Mouse (Mus musculus): ENCODE data around the gene Ddx39b.

The Ddx39b gene

DNA sequence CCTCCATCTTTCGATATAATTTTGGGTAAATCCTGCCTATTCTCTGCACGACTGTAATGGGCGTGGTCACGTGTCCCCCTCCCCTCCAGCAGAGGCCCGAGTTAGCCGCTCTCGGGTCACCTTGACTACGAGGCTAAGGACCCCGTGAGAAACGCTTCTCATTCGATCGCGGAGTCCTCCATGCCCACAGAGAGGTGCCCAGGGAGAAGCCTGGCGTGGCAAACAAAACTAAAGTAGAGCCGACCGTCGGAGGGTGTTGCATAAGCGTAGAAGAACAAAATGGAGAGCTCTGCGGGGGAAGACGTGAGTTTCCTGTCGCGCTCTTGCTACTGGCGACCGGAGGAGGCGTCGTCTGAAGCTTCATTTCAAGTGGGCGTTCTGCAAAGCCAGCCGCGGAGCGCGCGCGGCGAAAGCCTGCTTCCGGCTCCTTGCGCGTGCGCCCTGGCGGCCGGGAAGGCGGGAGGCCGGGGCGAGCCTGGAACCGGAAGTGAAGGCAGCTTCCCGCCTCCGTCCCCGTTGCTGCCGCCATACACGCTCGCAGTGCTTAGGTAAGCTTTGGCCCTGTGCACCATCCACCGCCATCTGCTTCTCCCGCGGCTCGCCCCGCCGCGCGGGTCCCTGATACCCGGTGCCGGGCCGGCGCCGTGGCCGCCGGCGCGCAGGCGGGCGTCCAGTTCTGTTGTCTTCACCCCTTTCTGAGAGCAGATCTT is at the start of gene Ddx39b:
Ddx39b (plus strand) TSS at position 442 of the 710 bp plus-strand sequence.
- peak; percentile 96 for DNase-seq (ENCODE audit: extremely low spot score, low spot score)

GRCm38 (mm10) chr17:35192924-35193323 is 48.6 kb upstream of the Ddx39b start:
- no peak for DNase-seq (ENCODE audit: extremely low spot score, low spot score)

DNA sequence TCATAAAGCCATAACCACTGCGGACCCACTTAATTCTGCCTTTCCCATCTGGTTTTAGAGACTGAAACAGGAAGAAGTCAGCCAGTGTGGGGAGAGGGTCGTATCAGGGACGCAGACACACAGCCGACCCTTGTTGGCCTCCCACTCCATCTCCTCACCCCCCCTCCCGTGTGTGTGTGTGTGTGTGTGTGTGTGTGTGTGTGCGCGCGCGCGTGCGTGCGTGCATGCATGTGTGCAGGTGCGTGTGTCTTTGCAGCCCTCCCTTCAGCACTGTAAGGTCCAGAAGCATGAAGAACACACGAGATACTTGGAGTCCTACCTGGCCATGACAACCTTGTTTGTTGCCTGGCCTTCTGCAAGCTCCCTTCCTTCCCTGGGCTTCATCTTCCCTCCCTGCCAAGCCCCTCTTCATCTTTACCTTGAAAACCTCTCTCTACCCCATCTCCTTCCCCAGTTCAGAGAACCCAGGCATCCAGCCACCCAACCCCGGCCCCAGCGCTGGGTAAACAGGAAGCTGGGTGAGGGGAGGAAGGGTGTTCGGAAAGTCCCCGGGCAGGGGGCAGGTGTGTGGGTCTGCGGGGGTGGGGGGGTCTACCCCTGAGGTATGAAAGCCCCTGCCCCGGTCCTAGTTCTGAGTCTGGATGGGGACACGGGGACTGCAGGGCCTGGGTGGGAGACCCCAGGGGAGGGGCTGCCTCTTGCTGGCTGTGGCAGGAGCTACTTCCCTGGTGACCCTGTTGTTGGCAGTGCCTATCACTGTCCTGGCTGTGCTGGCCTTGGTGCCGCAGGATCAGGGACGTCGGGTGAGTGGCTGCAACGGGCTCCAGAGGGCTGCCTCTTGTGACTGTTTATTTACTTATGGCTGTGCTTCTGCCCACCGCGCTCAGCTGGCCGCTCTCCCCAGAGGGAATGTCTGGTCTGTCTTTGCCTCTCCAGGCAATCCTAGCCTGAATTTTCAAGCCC is 47.4 kb upstream of the Ddx39b start, which contains the start of gene Ltb:
Ltb (plus strand) TSS at position 559 of the 963 bp plus-strand sequence.
- DNase-seq (ENCODE audit: extremely low spot score, low spot score) = no peak

DNA sequence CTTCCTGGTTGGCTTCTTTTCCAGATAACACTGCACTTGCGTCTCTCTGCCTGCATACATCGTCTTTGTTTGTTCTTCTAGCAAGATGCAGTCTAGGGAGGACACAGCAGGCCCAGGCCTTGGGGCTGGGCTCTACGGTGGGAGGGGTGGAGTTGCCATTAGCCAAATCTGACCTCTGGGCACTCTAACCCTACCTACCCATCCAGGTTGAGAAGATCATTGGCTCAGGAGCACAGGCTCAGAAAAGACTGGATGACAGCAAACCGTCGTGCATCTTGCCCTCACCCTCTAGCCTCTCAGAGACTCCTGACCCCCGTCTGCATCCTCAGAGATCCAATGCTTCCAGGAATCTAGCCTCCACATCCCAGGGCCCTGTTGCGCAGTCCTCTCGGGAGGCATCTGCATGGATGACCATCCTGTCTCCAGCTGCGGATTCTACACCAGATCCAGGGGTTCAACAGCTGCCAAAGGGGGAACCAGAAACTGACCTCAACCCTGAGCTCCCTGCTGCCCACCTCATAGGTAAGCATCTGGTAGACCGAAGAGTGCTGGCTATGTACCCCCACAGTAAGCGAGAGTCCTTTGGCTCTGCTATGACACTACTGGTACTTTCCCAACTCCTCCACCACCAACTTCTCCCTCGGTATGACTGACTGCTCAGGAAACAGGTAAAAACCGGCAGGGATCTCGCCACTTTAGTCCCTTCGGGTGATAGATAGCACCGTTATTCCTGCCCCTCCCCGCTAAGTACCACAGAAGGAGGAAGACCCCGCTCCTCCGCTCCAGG is 46.5 kb upstream of the Ddx39b start:
- DNase-seq (ENCODE audit: extremely low spot score, low spot score) = no peak

GRCm38 (mm10) chr17:35195631-35196320 is 45.8 kb upstream of the Ddx39b start:
- peak; percentile 83 for DNase-seq (ENCODE audit: extremely low spot score, low spot score)

DNA sequence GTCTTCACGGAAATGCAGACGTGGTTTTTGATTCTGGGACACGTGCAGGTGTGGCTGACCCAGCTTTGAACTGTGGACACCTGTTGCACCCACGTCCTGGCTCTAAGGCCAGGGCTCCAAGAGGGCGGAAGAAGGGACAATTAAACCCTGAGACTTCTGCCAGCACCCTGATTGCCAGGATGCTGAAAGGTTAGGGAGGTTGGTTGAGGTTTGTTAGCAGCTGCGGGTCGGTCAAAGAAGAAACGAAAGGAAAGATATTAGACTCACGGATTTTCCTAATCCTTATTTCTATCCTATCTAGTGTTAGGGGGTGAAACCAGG is 45.3 kb upstream of the Ddx39b start:
- DNase-seq (ENCODE audit: extremely low spot score, low spot score) = no peak

DNA sequence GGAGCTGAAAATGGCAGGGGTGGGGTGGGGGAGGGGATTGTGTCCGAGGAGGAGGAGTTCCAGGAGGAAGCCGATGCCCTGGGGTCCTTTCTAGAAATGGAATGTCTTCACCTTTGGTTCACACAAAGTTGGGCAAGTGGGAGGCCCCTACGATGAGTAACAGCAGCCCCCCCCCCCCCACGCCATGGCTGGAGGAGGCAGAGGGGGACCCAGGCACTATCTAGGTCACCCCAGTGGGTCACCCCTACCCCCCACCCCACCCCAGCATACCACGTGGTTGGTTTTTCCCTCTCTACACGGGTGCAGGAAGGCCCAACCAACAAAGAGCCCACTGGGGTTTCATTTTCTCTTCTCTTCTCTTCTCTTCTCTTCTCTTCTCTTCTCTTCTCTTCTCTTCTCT is 44.4 kb upstream of the Ddx39b start:
- DNase-seq (ENCODE audit: extremely low spot score, low spot score) = no peak

DNA sequence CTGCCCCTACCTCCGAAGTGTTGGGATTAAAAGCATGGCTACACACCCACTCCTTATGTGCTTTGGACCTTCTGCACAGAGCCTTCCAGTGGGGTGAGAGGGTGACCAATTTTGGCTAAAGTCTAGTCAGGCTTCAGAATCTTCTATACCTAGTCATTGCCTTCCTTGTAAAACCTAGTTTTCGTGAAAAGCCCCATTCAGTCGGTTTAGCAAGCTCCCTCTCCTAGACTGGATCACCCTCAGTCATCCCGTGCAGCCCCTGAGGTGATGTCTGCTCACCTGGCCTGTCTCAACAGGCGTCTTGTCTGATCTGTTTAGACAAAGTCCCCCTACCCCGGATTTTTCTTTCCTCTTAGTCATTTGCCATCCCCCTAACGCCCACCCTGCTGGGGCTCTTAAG is 43.5 kb upstream of the Ddx39b start:
- DNase-seq (ENCODE audit: extremely low spot score, low spot score) = no peak

DNA sequence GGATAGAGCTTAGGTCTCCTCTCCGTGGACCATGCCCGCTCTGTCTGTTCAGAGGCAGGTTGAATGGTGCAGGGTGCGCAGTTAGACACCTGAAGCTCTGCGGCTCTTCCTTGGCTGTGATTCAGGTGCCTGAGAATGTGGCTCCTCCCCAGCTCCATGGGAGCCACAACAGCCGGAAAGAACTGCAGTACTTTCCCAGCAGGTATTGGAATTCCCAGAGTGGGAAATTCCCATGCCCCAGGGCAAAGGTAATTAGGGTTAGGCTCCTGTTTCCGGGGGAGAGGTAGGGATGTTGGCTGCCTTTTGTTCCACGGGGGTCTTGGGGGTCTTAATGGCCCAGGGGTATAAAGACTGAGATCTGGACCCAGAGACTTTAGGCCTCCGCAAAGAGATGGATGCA is 42.6 kb upstream of the Ddx39b start:
- DNase-seq (ENCODE audit: extremely low spot score, low spot score) = no peak

DNA sequence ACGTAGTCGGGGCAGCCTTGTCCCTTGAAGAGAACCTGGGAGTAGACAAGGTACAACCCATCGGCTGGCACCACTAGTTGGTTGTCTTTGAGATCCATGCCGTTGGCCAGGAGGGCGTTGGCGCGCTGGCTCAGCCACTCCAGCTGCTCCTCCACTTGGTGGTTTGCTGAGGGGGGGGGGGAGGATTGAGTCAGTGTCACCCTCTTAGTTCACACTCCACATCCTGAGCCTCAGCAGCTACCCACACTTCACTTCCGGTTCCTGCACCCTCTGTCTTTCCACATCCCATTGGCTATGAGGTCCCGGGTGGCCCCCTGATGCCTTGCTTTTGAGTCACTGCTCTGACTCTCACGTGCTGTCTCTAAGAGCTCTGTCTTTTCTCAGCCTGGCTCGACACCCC is 41.1 kb upstream of the Ddx39b start:
- DNase-seq (ENCODE audit: extremely low spot score, low spot score) = no peak

GRCm38 (mm10) chr17:35201128-35201527 is 40.4 kb upstream of the Ddx39b start:
- DNase-seq (ENCODE audit: extremely low spot score, low spot score) = no peak

- DNase-seq (ENCODE audit: extremely low spot score, low spot score) = no peak
Measured at GRCm38 (mm10) chr17:35201787-35202186, 39.8 kb upstream of the Ddx39b start, which contains the start of gene Tnf. Gene Tnf (minus strand): TSS chr17:35202007.

DNA sequence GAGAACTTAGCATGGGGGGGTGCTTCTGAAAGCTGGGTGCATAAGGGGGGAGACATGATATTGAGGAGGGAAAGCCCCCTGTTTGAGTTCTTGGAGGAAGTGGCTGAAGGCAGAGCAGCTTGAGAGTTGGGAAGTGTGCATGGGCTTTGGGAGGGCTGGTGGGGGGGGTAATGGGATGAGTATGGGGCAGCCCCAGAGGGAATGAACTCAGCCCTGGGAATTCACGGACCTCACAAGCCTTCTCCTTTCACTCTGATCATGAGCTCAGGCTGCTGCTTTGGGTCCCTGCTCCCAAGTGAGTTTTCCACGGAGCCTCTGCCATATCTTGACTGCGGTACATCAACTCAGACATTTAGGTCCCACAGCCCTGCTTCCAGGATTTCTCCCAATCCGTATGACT is 39.1 kb upstream of the Ddx39b start:
- DNase-seq (ENCODE audit: extremely low spot score, low spot score) = no peak

DNA sequence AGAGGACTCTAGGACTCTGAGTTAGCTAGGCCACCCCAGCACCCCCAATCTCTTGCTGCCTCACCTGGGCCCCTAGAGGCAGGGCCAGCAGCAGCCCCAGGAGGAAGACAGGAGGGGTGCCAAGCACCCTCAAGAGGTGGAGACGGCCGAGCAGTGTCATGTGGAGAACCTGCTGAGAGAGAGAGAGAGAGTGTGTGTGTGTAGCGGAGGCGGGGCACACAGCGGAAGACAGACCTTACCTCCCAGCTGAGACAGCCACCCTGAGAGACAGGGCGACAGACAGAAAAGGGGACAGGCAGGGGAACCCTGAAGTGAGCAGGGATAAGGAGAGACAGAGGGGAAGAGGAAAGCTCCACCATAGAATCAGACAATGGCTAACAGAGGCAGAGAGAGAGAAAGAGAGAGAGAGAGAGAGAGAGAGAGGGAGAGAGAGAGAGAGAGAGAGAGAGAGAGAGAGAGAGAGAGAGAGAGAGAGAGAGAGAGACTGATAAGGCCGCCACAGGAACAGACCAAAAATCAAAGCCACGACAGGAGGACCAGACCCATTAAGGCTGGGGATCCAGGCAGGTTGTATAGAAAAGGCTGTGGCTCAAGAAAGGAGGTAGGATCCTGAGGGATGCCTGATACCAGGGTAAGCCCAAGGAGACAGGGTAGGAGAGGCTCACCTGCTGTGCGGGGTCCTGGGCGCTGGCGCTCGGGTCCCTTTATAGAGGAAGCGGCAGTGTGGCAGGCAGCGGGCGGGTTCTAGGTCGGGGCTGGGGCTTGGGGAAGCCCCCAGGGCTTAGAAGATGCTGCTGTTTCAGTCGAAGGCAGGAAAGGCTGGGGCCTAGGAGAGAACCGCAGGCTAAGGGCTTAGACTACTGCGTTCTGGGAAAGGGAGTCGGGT is 36.8 kb upstream of the Ddx39b start, which contains the start of gene Lta:
Lta (minus strand) TSS at position 858 of the 886 bp plus-strand sequence.
- no peak for DNase-seq (ENCODE audit: extremely low spot score, low spot score)

GRCm38 (mm10) chr17:35205380-35205769 is 36.2 kb upstream of the Ddx39b start:
- DNase-seq (ENCODE audit: extremely low spot score, low spot score) = no peak

GRCm38 (mm10) chr17:35209785-35210535 is 31.6 kb upstream of the Ddx39b start:
- no peak for DNase-seq (ENCODE audit: extremely low spot score, low spot score)

DNA sequence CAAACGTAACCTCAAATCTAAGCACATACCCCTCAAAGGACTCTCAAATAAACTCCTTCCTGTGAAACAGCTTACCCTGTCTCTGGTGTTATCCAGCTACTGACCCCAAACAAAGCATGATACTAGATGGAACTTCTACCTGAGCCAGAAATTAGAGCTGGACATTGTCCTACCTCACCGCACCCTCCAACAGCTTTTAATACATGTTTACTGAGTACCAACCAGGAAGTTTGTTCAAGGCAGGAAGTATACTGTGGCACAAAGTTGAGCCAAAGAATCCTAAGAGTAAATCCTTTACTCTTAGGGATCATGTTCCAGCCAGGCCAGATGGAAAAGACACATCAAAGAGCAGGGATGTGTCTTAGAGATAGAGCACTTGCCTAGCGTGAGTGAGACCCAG is 31.0 kb upstream of the Ddx39b start:
- no peak for DNase-seq (ENCODE audit: extremely low spot score, low spot score)

DNA sequence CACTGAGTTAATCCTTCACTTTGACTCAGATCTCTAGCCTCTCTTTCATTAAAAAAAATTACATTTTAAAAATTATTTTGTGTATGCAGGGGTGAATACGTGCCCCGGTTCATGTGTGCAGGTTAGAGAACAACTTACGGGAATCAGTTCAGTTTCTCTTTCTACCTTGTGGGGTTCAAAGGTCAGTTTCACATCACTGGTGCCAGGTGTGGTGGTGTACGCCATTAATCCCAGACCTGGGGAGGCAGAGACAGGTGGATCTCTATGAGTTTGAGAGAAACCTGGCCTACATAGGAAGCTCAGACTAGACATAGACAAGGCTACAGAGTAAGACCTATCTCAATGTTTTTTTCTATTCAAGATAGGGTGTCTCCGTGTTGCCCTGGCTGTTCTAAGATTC is 28.5 kb upstream of the Ddx39b start:
- DNase-seq (ENCODE audit: extremely low spot score, low spot score) = no peak

DNA sequence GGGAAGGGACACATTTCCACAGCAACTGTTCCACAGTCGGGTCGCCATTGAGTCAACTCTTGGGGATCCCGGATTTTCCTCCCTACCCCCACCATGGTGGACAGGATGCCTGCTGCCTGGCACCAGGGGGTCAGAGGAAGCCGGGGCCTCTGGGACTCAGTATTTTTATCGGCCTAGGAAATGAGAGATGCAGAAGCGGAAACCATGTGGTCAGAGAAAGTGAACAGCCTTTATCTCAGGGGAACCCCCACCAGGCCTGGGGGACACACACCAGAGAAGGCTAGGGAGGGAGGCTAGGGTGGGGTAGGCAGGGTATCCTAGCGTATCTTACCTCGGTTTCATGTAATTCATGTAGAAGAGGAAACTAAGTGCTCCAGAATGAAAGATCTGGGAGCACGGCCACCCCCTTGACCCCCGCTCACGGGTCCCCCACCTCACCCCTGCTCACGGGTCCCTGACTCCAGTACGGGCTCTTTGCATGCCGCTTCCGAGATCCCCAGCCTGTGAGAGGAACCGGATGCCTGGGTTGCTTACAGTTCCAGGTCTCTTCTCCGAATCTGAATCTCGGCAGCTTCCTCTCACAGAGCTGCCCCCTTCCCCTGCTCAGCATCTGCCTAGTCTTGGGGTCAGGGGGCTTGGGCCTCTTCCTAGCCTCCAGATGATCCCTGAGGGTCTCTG is 22.9 kb upstream of the Ddx39b start:
- no peak for DNase-seq (ENCODE audit: extremely low spot score, low spot score)
